Mouse (Mus musculus) frontal cortex, adult (tissue): ENCODE data around the gene Tmem108.

ENCODE experiments used
- ATAC-seq: cut with Nextera tagmentation; 2 replicates; pipeline ENCODE4 v1.9.2; 2017; ENCODE audit warnings: mild to moderate bottlenecking, moderate library complexity, mixed read lengths; ENCODE audit not compliant: low TSS enrichment

Tmem108 gene

GRCm38 (mm10) chr9:103721081-103721480 is 40.6 kb downstream of the Tmem108 start:
- no peak for ATAC-seq

GRCm38 (mm10) chr9:103720021-103720420 is 41.6 kb downstream of the Tmem108 start:
- ATAC-seq = no peak

GRCm38 (mm10) chr9:103716002-103716401 is 45.6 kb downstream of the Tmem108 start:
- no peak for ATAC-seq

GRCm38 (mm10) chr9:103715352-103715751 is 46.3 kb downstream of the Tmem108 start:
- ATAC-seq = no peak

GRCm38 (mm10) chr9:103713230-103713629 is 48.4 kb downstream of the Tmem108 start:
- no peak for ATAC-seq

GRCm38 (mm10) chr9:103712711-103713110 is 48.9 kb downstream of the Tmem108 start:
- ATAC-seq = no peak

- peak; percentile 57; the same call in 1 of the 2 replicates for ATAC-seq
Measured at GRCm38 (mm10) chr9:103709694-103710093, 51.9 kb downstream of the Tmem108 start.

- no peak for ATAC-seq
Measured at GRCm38 (mm10) chr9:103708514-103709173, 53.0 kb downstream of the Tmem108 start.

GRCm38 (mm10) chr9:103707857-103708256 is 53.8 kb downstream of the Tmem108 start:
- ATAC-seq = no peak

GRCm38 (mm10) chr9:103707000-103707790 is 54.4 kb downstream of the Tmem108 start:
- no peak for ATAC-seq

- no peak for ATAC-seq
Measured at GRCm38 (mm10) chr9:103705717-103706116, 55.9 kb downstream of the Tmem108 start.

- no peak for ATAC-seq
Measured at GRCm38 (mm10) chr9:103703014-103703413, 58.6 kb downstream of the Tmem108 start.

- ATAC-seq = no peak
Measured at GRCm38 (mm10) chr9:103702452-103702851, 59.2 kb downstream of the Tmem108 start.

GRCm38 (mm10) chr9:103701448-103701847 is 60.2 kb downstream of the Tmem108 start:
- ATAC-seq = no peak

GRCm38 (mm10) chr9:103700240-103700639 is 61.4 kb downstream of the Tmem108 start:
- peak; percentile 68 for ATAC-seq

- ATAC-seq = peak; percentile 60
Measured at GRCm38 (mm10) chr9:103696967-103697366, 64.7 kb downstream of the Tmem108 start.

- ATAC-seq = no peak
Measured at GRCm38 (mm10) chr9:103693826-103694225, 67.8 kb downstream of the Tmem108 start.

GRCm38 (mm10) chr9:103692699-103693098 is 68.9 kb downstream of the Tmem108 start:
- ATAC-seq = peak; percentile 44

- ATAC-seq = peak; percentile 96
Measured at GRCm38 (mm10) chr9:103691847-103692246, 69.8 kb downstream of the Tmem108 start.

- no peak for ATAC-seq
Measured at GRCm38 (mm10) chr9:103690446-103690845, 71.2 kb downstream of the Tmem108 start.

- ATAC-seq = no peak
Measured at GRCm38 (mm10) chr9:103689697-103690096, 71.9 kb downstream of the Tmem108 start.

GRCm38 (mm10) chr9:103689006-103689405 is 72.6 kb downstream of the Tmem108 start:
- no peak for ATAC-seq

- no peak for ATAC-seq
Measured at GRCm38 (mm10) chr9:103687130-103687529, 74.5 kb downstream of the Tmem108 start.
